Mouse (Mus musculus) embryonic fibroblast, embryonic 13.5 days (primary cell): ENCODE data around the gene Atad1. TPM values are rescaled to one million over a fixed set of nuclear protein-coding genes. Genes with fewer than 3 reads are reported as not detected.

Experiments used
- H3K27ac ChIP-seq: 2 replicates; pipeline ENCODE4 v1.5.1; 2012; ENCODE audit warnings: low read length, control low read depth, inconsistent platforms; ENCODE audit not compliant: insufficient read depth
- H3K4me1 ChIP-seq: 2 replicates; pipeline ENCODE4 v1.6.1; 2011; ENCODE audit warnings: low read length; ENCODE audit not compliant: control insufficient read depth, insufficient read depth
- H3K4me3 ChIP-seq: 2 replicates; pipeline ENCODE4 v1.5.1; 2011; ENCODE audit warnings: mild to moderate bottlenecking, control low read depth, low read length; ENCODE audit not compliant: insufficient read depth
- CTCF ChIP-seq: IDR thresholded peaks from 2 replicates; pipeline ENCODE4 v1.5.1; 2011; ENCODE audit warnings: mild to moderate bottlenecking, control low read depth, low read length, moderate library complexity, borderline replicate concordance; ENCODE audit not compliant: insufficient read depth
- POLR2A ChIP-seq: IDR thresholded peaks from 2 replicates; pipeline ENCODE4 v1.6.1; 2011; ENCODE audit warnings: low read depth, mild to moderate bottlenecking, control low read depth, low read length, moderate library complexity
- polyA plus RNA-seq: library from polyadenylated mRNA; stranded (reverse); fragments of >200 nt; gene quantifications from 2 replicates; pipeline ENCODE4 v1.2.4, GENCODE M21; 2011; ENCODE audit warnings: low read depth; ENCODE audit not compliant: missing spikeins, insufficient read length

Atad1 gene
- polyA plus RNA-seq, 1 experiment: 97.8 TPM

DNA sequence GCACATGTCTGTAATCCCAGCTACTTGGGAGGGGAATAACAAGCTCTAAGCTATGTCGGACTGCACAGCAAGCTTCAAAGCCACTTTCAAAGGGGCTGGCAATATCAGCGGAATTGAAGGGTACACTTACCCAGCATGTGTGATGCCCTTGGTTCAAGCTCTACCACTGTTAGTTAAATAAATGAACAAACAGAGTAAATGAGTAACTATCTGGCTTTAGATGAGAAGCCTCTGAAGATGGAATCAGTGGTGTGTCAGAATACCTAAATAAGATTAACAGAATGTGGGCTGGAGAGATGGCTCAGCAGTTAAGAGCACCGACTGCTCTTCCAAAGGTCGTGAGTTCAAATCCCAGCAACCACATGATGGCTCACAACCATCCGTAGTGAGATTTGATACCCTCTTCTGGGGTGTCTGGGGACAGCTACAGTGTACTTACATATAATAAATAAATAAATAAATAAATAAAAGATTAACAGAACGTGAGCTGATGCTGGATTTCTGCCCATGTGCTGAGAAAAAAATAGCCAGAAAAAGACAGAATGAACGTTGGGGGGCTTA is 110.9 kb downstream of the Atad1 start:
- H3K27ac ChIP-seq: no peak overlapping the region
- no peaks in the 10 kb centered on the region for H3K4me1 ChIP-seq
- TF ChIP-seq CTCF (no peak), POLR2A (no peak)
- no peak overlapping the region for H3K4me3 ChIP-seq

DNA sequence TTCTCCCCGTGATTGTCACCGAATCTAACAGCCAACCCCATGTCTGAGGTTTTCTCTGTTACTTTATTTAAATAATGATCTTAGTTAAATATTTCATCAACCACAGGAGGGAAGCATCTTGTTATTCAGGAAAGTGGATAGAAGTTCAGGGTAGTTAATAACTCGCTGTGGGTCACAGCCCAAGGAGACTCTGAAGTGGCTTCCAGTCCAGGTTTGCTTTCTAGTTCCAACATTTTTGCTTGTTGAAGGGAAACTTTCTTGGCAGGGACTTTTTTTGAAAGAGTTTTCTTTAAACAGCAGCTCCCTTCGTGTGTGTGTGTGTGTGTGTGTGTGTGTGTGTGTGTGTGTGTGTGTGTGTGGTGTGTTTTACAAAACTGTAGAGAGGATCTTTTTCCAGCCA is 112.0 kb downstream of the Atad1 start:
- Histone ChIP-seq H3K4me3 (no peak overlapping the region), H3K27ac (no peak overlapping the region), H3K4me1 (no peaks in the 10 kb centered on the region)
- TF ChIP-seq POLR2A (no peak), CTCF (no peak)

DNA sequence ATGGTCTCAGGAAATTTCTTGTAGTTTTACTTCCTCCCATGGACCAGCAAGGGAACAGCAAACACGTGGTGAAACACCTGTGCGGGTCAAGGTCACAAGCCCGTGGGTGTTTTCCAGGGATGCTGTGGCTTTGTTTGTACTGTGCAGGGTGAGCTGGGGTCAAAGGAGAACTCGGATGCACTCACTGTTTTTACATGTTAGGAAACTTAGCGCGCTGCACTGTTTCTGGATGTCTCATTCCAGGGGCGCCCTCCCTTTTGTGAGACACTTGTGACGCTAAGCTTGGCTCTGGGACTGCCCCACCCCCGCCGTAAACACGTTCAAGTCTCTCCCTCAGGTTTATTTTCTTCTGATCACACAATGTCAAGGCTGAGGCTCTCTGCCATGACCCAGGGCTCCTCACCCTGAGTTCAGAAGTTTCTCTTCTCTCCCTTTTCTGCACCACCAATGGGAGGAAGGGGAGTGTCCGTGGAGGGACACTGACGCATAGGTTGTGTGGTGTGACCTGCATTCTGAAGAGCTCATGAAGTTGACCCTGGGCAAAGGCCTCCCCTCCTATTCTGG is 112.7 kb downstream of the Atad1 start:
- H3K27ac ChIP-seq: no peak overlapping the region
- no peaks in the 10 kb centered on the region for H3K4me1 ChIP-seq
- H3K4me3 ChIP-seq: no peak overlapping the region
- TF ChIP-seq POLR2A (no peak), CTCF (no peak)

DNA sequence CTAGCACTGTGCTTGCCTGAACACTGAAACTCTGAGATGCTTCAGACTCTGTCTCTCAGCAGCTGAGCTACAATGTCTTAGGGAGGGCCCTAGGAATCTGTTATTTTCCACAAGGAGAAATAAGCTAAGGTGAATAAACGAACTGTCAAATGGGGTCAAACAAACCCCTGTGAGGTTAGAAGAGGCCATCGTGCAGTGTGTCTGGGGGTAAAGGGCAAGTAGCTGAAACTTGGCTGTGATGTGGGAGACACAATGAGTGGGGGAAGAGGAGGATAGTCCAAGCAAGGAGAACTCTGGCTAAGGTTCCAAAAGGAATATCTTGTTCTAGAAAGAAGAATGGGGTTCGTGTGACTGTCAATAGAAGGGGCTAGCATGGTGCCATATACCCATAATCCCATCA is 117.4 kb downstream of the Atad1 start:
- no peaks in the 10 kb centered on the region for H3K4me1 ChIP-seq
- no peak for TF ChIP-seq POLR2A
- TF ChIP-seq CTCF: no peak
- no peak overlapping the region for H3K27ac ChIP-seq
- H3K4me3 ChIP-seq: no peak overlapping the region

Other genes with a start within 250 kb of the Atad1 start
- 24.5 and 25.2 TPM in 2 replicates for gene Papss2, start 144.0 kb downstream of the Atad1 start, polyA plus RNA-seq
- 104 and 134 TPM in 2 replicates for gene Pten, start 17.7 kb upstream of the Atad1 start, polyA plus RNA-seq